Mouse (Mus musculus): Measurements from ENCODE around the gene Chrnb4.

Chrnb4 gene

DNA sequence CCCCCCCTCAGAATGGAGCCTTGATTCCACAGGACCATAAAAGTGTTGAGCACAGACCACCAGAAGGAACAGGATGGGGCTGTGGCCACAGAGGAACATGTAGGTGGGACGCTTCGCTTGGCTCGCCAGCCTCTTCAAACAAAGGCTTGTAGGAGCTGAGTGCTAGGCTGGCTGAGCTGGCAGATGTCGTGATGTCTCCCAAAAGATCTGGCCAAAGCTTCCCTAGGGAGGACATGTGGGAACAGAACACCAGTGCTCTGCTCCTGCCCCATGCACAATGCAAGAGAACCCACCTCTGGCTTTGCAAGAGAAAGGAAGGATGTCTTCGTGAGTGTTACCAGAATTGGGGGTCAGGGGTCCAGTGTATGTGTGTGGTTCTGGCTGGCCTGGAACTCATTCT lies 25.3 kb downstream of the Chrnb4 start:
- DNase-seq (ENCODE audit: low spot score in 2 of 2): no peak

DNA sequence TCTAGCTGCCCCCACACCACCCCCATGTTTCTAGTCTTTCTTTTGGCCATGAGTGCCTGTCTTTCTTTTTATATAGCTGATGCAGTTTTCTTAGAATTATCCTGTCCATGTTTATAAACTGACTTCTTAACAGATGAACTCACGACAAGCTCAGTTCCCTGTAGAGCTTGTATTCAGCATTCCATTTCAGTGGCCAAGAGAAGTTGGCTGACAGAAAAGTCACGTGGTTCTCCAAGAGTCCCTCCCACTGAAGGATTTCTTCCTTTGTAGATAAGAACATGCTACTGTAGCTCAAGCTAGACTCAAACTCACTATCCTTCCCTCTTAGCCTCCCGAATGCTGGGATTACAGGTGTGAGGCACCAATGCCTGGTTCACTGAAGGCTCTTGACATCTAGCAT lies 31.7 kb downstream of the Chrnb4 start:
- DNase-seq (ENCODE audit: low spot score in 2 of 2): no peak

DNA sequence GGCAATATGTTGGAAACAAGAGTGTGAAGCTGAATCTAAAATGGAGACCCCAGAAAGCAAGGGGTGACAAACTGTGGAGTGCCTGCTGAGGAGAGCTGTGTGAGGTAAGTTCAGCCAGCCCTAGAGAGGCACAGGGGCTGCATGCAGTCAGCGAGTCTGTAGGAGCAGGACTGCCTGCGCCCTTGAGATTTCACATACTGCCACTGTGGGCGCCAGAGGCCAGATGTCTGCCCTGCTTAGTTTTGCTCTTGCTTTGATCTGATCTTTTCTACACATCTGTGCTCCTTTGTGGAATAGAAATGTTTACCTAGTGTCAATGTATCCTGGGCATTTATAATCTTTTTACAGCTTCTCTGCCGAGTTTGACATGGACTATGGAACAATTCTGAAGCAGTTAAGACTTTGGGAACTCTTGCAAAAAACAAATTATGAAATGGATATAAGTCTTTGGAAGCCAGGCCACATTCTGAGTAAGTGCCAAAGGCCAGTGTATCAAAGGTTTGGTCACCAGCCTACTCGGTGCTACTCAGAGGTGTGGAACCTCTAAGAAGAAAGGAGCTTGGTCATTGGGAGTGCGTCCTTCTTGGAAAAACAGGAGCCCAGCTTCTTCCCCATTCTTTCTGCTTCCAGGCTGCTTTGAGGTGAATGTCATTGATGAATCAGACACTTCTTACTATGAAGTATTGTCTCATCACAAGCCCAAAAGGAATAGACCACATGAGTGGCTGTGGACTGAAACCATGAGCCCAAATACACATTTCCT lies 37.8 kb downstream of the Chrnb4 start:
- DNase-seq (ENCODE audit: low spot score in 2 of 2): no peak

DNA sequence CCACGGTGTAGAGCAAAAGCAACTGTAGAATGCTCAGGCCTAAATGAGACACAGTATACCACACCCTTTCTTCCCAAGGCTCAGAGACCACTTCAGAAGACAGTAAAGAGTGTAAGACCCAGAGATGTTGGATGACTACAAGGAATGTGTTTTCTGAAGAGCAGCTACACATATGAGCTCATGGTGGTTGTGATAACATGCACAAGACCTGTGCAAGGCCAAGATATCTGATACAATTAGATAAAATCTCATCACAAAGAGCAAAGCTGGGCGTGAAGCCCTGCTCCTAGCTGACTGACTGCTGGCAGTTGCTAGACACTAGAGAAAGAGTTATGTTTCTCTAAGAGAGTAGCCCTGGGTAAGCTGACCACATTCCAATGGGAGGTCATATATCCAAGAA lies 38.9 kb downstream of the Chrnb4 start:
- DNase-seq (ENCODE audit: low spot score in 2 of 2): no peak

DNA sequence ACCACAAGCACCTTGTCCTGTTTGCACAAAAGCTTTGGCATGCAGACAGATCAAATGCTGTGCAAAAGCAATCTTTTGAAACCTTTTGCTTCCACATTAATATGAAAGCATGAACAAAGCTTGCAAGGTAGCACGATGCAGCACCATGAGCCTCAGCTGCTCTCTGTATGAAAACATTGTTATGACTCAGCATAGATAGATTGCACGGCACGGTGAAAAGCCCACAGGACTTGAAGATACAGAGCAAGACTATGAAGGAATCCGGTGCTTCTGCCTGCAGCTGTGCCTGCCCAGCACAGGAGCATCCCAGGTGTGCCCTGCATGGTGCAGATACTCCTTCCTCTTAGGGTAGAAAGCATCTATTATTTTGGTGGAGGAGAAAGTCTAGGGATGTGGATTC lies 45.0 kb downstream of the Chrnb4 start:
- DNase-seq (ENCODE audit: low spot score in 2 of 2): no peak

DNA sequence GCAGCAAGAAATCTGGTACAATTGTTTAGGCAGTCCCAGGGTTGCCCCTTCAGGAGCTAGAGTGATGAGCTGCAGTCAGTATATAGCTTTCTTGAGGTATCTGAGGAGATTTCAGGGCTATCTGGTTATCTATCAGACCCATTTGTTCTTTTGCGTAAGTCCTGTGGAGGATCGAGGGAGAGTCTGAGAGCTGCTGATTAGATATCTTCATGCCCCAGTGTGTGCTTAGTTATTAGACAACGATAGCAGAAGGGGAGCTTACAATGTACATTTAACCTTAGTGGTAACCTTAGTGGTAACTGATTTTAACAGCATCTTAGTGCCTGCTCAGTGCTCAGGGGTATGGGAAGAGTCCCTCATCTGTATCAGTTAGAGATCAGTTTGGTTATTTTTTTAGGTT lies 52.9 kb downstream of the Chrnb4 start:
- DNase-seq (ENCODE audit: low spot score in 2 of 2): no peak

DNA sequence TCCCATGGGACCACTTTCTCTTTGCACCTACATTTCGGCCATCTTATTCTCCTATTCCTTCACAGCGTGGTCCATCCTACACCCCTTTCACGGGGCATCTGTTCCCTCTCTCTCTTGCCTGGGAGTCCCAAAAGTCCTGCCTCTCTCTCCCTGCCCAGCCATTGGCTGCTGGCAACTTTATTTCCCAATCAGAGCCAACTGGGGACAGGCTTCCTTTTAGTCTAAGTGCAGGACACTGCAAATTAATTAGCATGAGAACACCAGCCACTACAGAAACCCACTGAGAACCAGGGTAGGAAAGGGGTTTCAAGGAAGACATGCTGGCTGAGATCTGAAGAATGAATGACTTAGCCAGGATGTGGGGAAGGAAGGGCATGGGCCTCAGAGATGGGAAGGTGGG lies 54.2 kb downstream of the Chrnb4 start:
- no peak for DNase-seq (ENCODE audit: low spot score in 2 of 2)

DNA sequence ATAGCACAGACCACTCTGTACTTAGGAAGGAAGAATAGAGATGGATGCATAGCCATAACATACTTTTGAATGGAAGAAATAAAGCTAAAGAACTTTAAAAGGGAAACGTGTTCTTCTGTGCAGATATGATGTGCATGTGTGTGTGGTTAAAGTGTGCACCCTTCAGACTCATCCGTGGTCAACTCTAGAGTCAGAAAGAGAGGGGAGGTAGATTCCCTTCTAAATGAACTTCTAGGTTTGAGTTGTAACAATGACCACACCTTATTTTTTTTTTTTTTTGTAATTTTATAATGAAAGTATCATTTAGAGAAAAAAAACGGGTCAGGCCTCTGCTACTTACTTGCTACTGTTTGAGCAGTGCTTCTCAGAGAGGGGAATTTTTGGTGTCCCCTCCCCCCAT lies 58.2 kb downstream of the Chrnb4 start:
- DNase-seq (ENCODE audit: low spot score in 2 of 2): no peak

DNA sequence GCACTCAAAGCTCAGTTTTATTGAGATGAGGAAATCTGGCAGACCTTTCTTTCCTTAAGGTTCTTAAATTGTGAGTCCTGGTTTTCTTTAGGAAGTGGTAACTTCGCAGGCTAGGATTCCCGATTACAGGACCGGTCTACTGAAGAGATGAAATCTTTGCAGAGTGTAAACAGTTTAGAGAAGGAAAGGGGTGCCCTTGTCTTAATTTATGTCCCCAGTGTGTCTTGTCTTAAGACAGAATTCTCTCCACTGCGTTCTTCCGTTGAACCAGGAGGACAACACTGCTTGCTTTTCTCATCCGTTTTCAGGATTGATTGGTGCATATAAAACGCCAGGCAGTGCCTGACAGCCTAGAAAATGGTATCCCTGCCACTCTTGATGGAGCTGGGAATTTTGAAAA lies 66.2 kb downstream of the Chrnb4 start:
- DNase-seq (ENCODE audit: low spot score in 2 of 2): no peak

DNA sequence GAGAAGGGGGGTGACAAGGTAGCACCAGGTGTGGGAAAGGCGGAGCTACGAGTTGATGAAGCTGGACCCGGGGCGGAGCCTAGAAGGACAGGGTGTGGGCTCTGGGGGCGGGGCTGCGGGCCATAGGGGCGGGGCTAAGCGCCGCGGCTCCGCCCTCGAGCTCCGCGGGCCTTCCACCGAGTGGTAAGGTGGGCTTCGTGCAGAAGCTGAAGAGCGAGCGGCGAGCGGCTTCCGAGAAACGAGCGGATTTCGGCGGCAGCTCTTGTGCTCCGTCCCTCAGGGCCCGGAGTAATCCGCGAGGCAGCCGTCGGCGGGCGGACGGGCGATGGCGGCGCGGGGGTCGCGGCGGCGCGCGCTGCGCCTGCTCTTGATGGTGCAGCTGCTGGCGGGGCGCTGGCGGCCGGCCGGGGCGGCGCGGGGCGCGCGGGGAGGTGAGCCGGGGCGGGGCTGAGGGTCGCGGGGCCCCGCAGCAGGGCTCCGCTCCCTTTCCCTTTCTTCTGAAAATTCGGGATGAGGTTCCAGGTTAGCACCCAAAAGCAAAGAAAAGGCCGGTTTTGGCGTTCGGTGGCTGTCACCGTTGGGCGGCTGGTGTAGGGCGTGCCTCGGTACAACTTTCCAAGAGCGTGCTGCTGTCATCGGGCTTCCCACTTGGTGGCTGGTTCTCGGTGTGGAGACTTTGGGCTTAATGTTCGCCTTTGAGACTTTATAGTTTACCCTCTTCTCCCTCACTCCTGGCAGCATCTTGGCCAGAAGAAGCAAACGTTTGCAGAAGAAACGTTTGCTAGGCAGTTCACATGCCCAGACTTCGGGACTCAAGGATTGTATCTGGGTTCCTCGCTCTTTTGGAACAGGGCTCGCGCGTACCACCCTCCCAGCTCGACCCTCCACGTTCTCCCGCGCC lies 67.0 kb downstream of the Chrnb4 start:
- no peak for DNase-seq (ENCODE audit: low spot score in 2 of 2)

DNA sequence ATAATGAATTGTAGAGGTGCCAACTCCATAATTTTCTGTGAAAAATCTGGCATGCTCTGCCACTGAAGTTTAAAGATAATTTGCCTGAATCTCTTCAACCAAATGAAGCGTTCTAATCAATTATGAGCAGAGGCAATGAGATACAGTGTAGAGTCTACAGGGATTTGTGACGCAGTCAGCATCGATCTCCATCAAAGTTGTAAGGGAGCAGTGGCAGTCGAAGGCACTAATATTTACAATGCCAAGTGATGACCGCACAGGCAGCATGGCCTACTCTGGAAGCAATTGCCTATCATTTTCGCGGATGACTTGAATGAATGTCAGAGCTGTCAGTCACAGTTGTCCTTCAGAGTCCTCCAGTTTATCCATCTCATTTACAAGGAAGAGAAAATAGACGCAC lies 67.9 kb downstream of the Chrnb4 start, which contains the start of gene Chrna5:
Gene Chrna5 (plus strand): TSS at position 207 of the 400 bp plus-strand sequence.
- no peak for DNase-seq (ENCODE audit: low spot score in 2 of 2)

Measured in frontal cortex, postnatal 25 days (tissue).